Mouse (Mus musculus): Measurements from ENCODE around the gene Polr3a.

The Polr3a gene

GRCm38 (mm10) chr14:24486773-24487227 lies at the start of gene Polr3a, which contains the start of gene Rps24:
Polr3a (minus strand) TSS chr14:24487058.
Rps24 (plus strand) TSS chr14:24487125.
- DNase-seq (ENCODE audit: extremely low spot score, low read depth, low spot score) = peak; percentile 83

- no peak for DNase-seq (ENCODE audit: extremely low spot score, low read depth, low spot score)
These were observed 48.1 kb upstream of the Polr3a start for GRCm38 (mm10) chr14:24534865-24535545.

GRCm38 (mm10) chr14:24530228-24530627 lies 43.4 kb upstream of the Polr3a start:
- peak; percentile 28 for DNase-seq (ENCODE audit: extremely low spot score, low read depth, low spot score)

GRCm38 (mm10) chr14:24526440-24526839 lies 39.6 kb upstream of the Polr3a start:
- DNase-seq (ENCODE audit: extremely low spot score, low read depth, low spot score) = no peak

- no peak for DNase-seq (ENCODE audit: extremely low spot score, low read depth, low spot score)
These were observed 39.0 kb upstream of the Polr3a start for GRCm38 (mm10) chr14:24525677-24526415.

GRCm38 (mm10) chr14:24525137-24525536 lies 38.3 kb upstream of the Polr3a start:
- no peak for DNase-seq (ENCODE audit: extremely low spot score, low read depth, low spot score)

- no peak for DNase-seq (ENCODE audit: extremely low spot score, low read depth, low spot score)
These were observed 34.7 kb upstream of the Polr3a start for GRCm38 (mm10) chr14:24521597-24521996.

- no peak for DNase-seq (ENCODE audit: extremely low spot score, low read depth, low spot score)
These were observed 25.8 kb upstream of the Polr3a start for GRCm38 (mm10) chr14:24512527-24513161.

- no peak for DNase-seq (ENCODE audit: extremely low spot score, low read depth, low spot score)
These were observed 23.8 kb upstream of the Polr3a start for GRCm38 (mm10) chr14:24510679-24511078.

GRCm38 (mm10) chr14:24510218-24510617 lies 23.4 kb upstream of the Polr3a start:
- no peak for DNase-seq (ENCODE audit: extremely low spot score, low read depth, low spot score)

- DNase-seq (ENCODE audit: extremely low spot score, low read depth, low spot score) = no peak
These were observed 22.7 kb upstream of the Polr3a start for GRCm38 (mm10) chr14:24509557-24509956.

GRCm38 (mm10) chr14:24508070-24508773 lies 21.4 kb upstream of the Polr3a start:
- DNase-seq (ENCODE audit: extremely low spot score, low read depth, low spot score) = no peak

GRCm38 (mm10) chr14:24507452-24508069 lies 20.7 kb upstream of the Polr3a start:
- DNase-seq (ENCODE audit: extremely low spot score, low read depth, low spot score) = no peak

GRCm38 (mm10) chr14:24501256-24501655 lies 14.4 kb upstream of the Polr3a start:
- no peak for DNase-seq (ENCODE audit: extremely low spot score, low read depth, low spot score)

GRCm38 (mm10) chr14:24500845-24501186 lies 14.0 kb upstream of the Polr3a start:
- DNase-seq (ENCODE audit: extremely low spot score, low read depth, low spot score) = no peak

- peak; percentile 63 for DNase-seq (ENCODE audit: extremely low spot score, low read depth, low spot score)
These were observed 13.4 kb upstream of the Polr3a start for GRCm38 (mm10) chr14:24500091-24500844.

- no peak for DNase-seq (ENCODE audit: extremely low spot score, low read depth, low spot score)
These were observed 12.6 kb upstream of the Polr3a start for GRCm38 (mm10) chr14:24499478-24499877.

- DNase-seq (ENCODE audit: extremely low spot score, low read depth, low spot score) = no peak
These were observed 11.8 kb upstream of the Polr3a start for GRCm38 (mm10) chr14:24498561-24499255.

- DNase-seq (ENCODE audit: extremely low spot score, low read depth, low spot score) = no peak
These were observed 10.6 kb upstream of the Polr3a start for GRCm38 (mm10) chr14:24497443-24497842.
